Mouse (Mus musculus): ENCODE data around the gene Pin1rt1. TPM values are rescaled to one million over a fixed set of nuclear protein-coding genes. Genes with fewer than 3 reads are reported as not detected.

Pin1rt1 gene
- polyA plus RNA-seq (2015; fragmentation: Nextera tagmentation; extraction: Ambion mirVana) = 0.30 TPM in 1 of 2 replicates, not detected in the other

DNA sequence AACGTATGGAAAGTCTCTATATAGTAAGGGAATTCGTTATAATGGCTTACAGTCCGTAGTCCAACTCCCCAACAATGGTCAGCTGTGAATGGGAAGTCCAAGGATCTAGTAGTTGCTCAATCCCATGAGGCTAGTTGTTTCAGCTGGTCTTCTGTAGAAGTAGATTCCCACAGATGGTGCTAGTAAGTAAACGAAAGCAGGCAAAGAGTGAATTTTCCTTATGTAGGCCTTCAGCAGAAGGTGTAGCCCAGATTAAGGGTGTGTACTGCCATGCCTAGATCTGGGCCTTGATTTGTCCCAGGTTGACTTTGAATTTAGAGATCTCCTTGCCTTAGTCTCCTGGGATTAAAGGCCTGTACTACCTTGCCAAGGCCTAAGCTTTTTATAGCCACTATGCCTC is at the start of gene Pin1rt1:
Gene Pin1rt1 (minus strand): TSS at position 101 of the 400 bp plus-strand sequence.
- no peak for ATAC-seq
- Histone ChIP-seq H3K4me3 (ENCODE audit: low read length) (no peak within 1 kb of the TSS), H3K9me3 (ENCODE audit: control insufficient read depth, low read length) (no peaks in the 10 kb centered on the region), H3K27ac (ENCODE audit: low read depth, low read length) (no peak within 1 kb of the TSS), H3K4me1 (ENCODE audit: control insufficient read depth, insufficient read depth, low read depth, low read length) (0 out of 2 replicates have a peak, but pooled peaks cover 4% of the 10 kb centered on the region), H3K9ac (ENCODE audit: low read depth, low read length) (no peak within 1 kb of the TSS), H3K4me2 (ENCODE audit: low read length) (no peak within 1 kb of the TSS), H3K36me3 (ENCODE audit: control insufficient read depth, insufficient read depth, low read length) (no peaks in the 10 kb centered on the region), H3K27me3 (replicated peaks; ENCODE audit: control insufficient read depth, insufficient read depth, low read length) (no peaks in the 10 kb centered on the region)
- WGBS = 93% methylated on average over 4 of the region's 4 CpGs

DNA sequence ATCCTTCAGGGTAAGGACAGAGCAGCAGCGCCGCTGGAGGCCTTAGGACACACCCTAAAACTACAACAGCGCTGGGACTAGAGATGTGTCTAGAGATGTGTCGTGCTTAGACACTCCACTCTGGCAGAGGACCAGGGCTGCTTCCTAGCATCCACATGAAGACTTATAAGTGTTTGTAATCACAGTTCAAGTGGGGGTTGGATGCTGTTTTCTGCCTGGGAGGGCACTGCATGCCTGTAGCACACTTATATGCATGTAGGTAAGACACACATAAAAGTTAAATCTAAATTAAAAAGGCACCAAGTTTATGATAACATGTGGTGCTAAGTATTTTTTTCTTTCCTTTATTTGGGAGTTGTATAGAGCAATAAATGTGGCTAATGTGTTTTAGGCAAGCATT is 47.8 kb upstream of the Pin1rt1 start:
- WGBS = 93% methylated on average over 4 of the region's 4 CpGs
- H3K4me2 ChIP-seq (ENCODE audit: low read length) = no peak overlapping the region
- no peaks in the 10 kb centered on the region for H3K4me1 ChIP-seq (ENCODE audit: control insufficient read depth, insufficient read depth, low read depth, low read length)
- no peak overlapping the region for H3K9ac ChIP-seq (ENCODE audit: low read depth, low read length)
- no peak overlapping the region for H3K4me3 ChIP-seq (ENCODE audit: low read length)
- H3K36me3 ChIP-seq (ENCODE audit: control insufficient read depth, insufficient read depth, low read length) = peaks cover 16% of the 10 kb centered on the region; the same call in 1 of the 2 replicates
- no peaks in the 10 kb centered on the region for H3K9me3 ChIP-seq (ENCODE audit: control insufficient read depth, low read length)
- no peaks in the 10 kb centered on the region for H3K27me3 ChIP-seq (replicated peaks; ENCODE audit: control insufficient read depth, insufficient read depth, low read length)
- H3K27ac ChIP-seq (ENCODE audit: low read depth, low read length) = no peak overlapping the region
- no peak for ATAC-seq

- H3K27me3 ChIP-seq (replicated peaks; ENCODE audit: control insufficient read depth, insufficient read depth, low read length) = no peaks in the 10 kb centered on the region
- ATAC-seq = no peak
- no peak overlapping the region for H3K4me2 ChIP-seq (ENCODE audit: low read length)
- H3K36me3 ChIP-seq (ENCODE audit: control insufficient read depth, insufficient read depth, low read length) = peaks cover 14% of the 10 kb centered on the region
- H3K4me1 ChIP-seq (ENCODE audit: control insufficient read depth, insufficient read depth, low read depth, low read length) = no peaks in the 10 kb centered on the region
- no peak overlapping the region for H3K9ac ChIP-seq (ENCODE audit: low read depth, low read length)
- no peak overlapping the region for H3K4me3 ChIP-seq (ENCODE audit: low read length)
- no peaks in the 10 kb centered on the region for H3K9me3 ChIP-seq (ENCODE audit: control insufficient read depth, low read length)
- 85% methylated on average over 8 of the region's 8 CpGs for WGBS
- H3K27ac ChIP-seq (ENCODE audit: low read depth, low read length) = no peak overlapping the region
These were observed 47.0 kb upstream of the Pin1rt1 start for GRCm38 (mm10) chr2:104763134-104763703.

GRCm38 (mm10) chr2:104750611-104751010 is 34.4 kb upstream of the Pin1rt1 start:
- H3K27ac ChIP-seq (ENCODE audit: low read depth, low read length) = no peak overlapping the region
- no peaks in the 10 kb centered on the region for H3K9me3 ChIP-seq (ENCODE audit: control insufficient read depth, low read length)
- no peak overlapping the region for H3K9ac ChIP-seq (ENCODE audit: low read depth, low read length)
- H3K36me3 ChIP-seq (ENCODE audit: control insufficient read depth, insufficient read depth, low read length) = no peaks in the 10 kb centered on the region
- 0 out of 2 replicates have a peak, but pooled peaks have one; percentile 42 for ATAC-seq
- WGBS = 59% methylated on average over 3 of the region's 3 CpGs
- H3K4me3 ChIP-seq (ENCODE audit: low read length) = no peak overlapping the region
- no peaks in the 10 kb centered on the region for H3K27me3 ChIP-seq (replicated peaks; ENCODE audit: control insufficient read depth, insufficient read depth, low read length)
- H3K4me2 ChIP-seq (ENCODE audit: low read length) = no peak overlapping the region
- H3K4me1 ChIP-seq (ENCODE audit: control insufficient read depth, insufficient read depth, low read depth, low read length) = no peaks in the 10 kb centered on the region

DNA sequence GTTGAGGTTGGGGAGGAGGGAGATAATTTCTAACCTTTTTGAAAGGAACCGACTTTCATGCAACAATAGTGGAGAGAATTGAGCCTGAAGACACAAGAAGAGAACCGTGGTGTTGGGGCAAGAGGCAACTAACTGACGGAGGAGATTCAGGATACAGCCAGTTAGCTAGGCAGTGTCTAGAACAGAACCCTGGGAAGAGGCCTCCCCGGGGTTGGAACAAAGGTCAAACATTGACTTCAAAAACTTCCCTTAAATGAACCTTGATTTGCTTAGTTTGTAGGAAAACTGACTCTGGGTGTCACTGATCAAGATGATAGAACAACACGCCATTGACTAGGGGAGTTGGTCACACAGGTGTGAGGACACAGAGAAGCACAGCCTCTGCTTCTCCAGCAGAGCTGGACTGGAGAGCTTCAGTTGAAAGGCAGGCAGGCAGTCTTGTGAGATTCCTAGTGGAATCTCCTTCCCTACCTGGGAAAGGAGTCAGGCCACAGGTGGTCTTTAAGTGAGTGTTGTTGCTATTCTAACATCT is 32.5 kb upstream of the Pin1rt1 start:
- Histone ChIP-seq H3K27ac (ENCODE audit: low read depth, low read length) (no peak overlapping the region), H3K4me2 (ENCODE audit: low read length) (no peak overlapping the region), H3K9ac (ENCODE audit: low read depth, low read length) (no peak overlapping the region), H3K9me3 (ENCODE audit: control insufficient read depth, low read length) (no peaks in the 10 kb centered on the region), H3K4me3 (ENCODE audit: low read length) (no peak overlapping the region), H3K36me3 (ENCODE audit: control insufficient read depth, insufficient read depth, low read length) (no peaks in the 10 kb centered on the region), H3K27me3 (replicated peaks; ENCODE audit: control insufficient read depth, insufficient read depth, low read length) (no peaks in the 10 kb centered on the region), H3K4me1 (ENCODE audit: control insufficient read depth, insufficient read depth, low read depth, low read length) (no peaks in the 10 kb centered on the region)
- ATAC-seq = no peak
- WGBS = 80% methylated on average over 5 of the region's 5 CpGs

GRCm38 (mm10) chr2:104746251-104746650 is 30.1 kb upstream of the Pin1rt1 start:
- no peak overlapping the region for H3K4me2 ChIP-seq (ENCODE audit: low read length)
- no peak overlapping the region for H3K27ac ChIP-seq (ENCODE audit: low read depth, low read length)
- no peaks in the 10 kb centered on the region for H3K36me3 ChIP-seq (ENCODE audit: control insufficient read depth, insufficient read depth, low read length)
- no peak overlapping the region for H3K9ac ChIP-seq (ENCODE audit: low read depth, low read length)
- WGBS = 68% methylated on average over 8 of the region's 8 CpGs
- peaks cover 10% of the 10 kb centered on the region for H3K4me1 ChIP-seq (ENCODE audit: control insufficient read depth, insufficient read depth, low read depth, low read length)
- H3K4me3 ChIP-seq (ENCODE audit: low read length) = no peak overlapping the region
- no peaks in the 10 kb centered on the region for H3K9me3 ChIP-seq (ENCODE audit: control insufficient read depth, low read length)
- H3K27me3 ChIP-seq (replicated peaks; ENCODE audit: control insufficient read depth, insufficient read depth, low read length) = no peaks in the 10 kb centered on the region
- ATAC-seq = no peak

DNA sequence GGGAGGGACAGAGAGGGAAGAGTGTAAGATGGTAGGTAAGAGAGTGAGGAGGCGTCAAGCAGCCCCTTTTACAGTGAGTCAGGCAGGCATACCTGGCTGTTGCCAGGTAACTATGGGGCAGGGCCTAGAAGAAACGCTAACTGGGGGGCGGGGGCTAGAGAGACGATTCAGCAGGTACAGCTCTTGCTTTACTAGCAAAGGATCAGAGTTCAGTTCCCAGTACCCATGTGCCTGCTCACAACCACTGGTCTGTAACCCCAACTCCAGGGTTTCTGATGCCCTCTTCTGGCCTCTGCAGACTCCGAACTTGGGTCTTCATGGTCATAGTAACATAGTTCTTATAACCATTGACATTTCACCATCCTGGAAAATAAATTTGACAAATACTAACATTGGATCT is 27.8 kb upstream of the Pin1rt1 start:
- no peak for ATAC-seq
- no peak overlapping the region for H3K4me2 ChIP-seq (ENCODE audit: low read length)
- no peaks in the 10 kb centered on the region for H3K9me3 ChIP-seq (ENCODE audit: control insufficient read depth, low read length)
- H3K36me3 ChIP-seq (ENCODE audit: control insufficient read depth, insufficient read depth, low read length) = no peaks in the 10 kb centered on the region
- no peak overlapping the region for H3K9ac ChIP-seq (ENCODE audit: low read depth, low read length)
- no peak overlapping the region for H3K4me3 ChIP-seq (ENCODE audit: low read length)
- no peaks in the 10 kb centered on the region for H3K27me3 ChIP-seq (replicated peaks; ENCODE audit: control insufficient read depth, insufficient read depth, low read length)
- no peak overlapping the region for H3K27ac ChIP-seq (ENCODE audit: low read depth, low read length)
- H3K4me1 ChIP-seq (ENCODE audit: control insufficient read depth, insufficient read depth, low read depth, low read length) = peaks cover 10% of the 10 kb centered on the region
- 40% methylated on average over 4 of the region's 5 CpGs for WGBS

- WGBS = 14% methylated on average over 7 of the region's 7 CpGs
- H3K27ac ChIP-seq (ENCODE audit: low read depth, low read length) = no peak overlapping the region
- no peak for ATAC-seq
These were observed 27.0 kb upstream of the Pin1rt1 start for GRCm38 (mm10) chr2:104743160-104743559.

GRCm38 (mm10) chr2:104742741-104743064 is 26.5 kb upstream of the Pin1rt1 start, which contains the start of gene Depdc7:
Gene Depdc7 (minus strand): TSS chr2:104742878.
- Histone ChIP-seq H3K4me1 (ENCODE audit: control insufficient read depth, insufficient read depth, low read depth, low read length) (peaks cover 10% of the 10 kb centered on the region), H3K27me3 (replicated peaks; ENCODE audit: control insufficient read depth, insufficient read depth, low read length) (no peaks in the 10 kb centered on the region), H3K36me3 (ENCODE audit: control insufficient read depth, insufficient read depth, low read length) (no peaks in the 10 kb centered on the region), H3K27ac (ENCODE audit: low read depth, low read length) (no peak within 1 kb of the TSS), H3K9ac (ENCODE audit: low read depth, low read length) (peak within 1 kb of the TSS; percentile 63), H3K4me3 (ENCODE audit: low read length) (peak within 1 kb of the TSS; percentile 56), H3K9me3 (ENCODE audit: control insufficient read depth, low read length) (no peaks in the 10 kb centered on the region), H3K4me2 (ENCODE audit: low read length) (peak within 1 kb of the TSS; percentile 97)
- WGBS = 0% methylated on average over 30 of the region's 31 CpGs
- peak; percentile 91 for ATAC-seq

More at GRCm38 (mm10) chr2:104743160-104743559, 27.0 kb upstream of the Pin1rt1 start:
- no peaks in the 10 kb centered on the region for H3K9me3 ChIP-seq (ENCODE audit: control insufficient read depth, low read length)
- no peaks in the 10 kb centered on the region for H3K36me3 ChIP-seq (ENCODE audit: control insufficient read depth, insufficient read depth, low read length)
- no peaks in the 10 kb centered on the region for H3K27me3 ChIP-seq (replicated peaks; ENCODE audit: control insufficient read depth, insufficient read depth, low read length)
- H3K4me1 ChIP-seq (ENCODE audit: control insufficient read depth, insufficient read depth, low read depth, low read length) = peaks cover 10% of the 10 kb centered on the region
- H3K4me3 ChIP-seq (ENCODE audit: low read length) = peak overlapping the region; percentile 56
- peak overlapping the region; percentile 63; the same call in 1 of the 2 replicates for H3K9ac ChIP-seq (ENCODE audit: low read depth, low read length)
- H3K4me2 ChIP-seq (ENCODE audit: low read length) = peak overlapping the region; percentile 97

Data from hindbrain, embryonic 16.5 days (tissue).